Mouse (Mus musculus): Measurements from ENCODE around the gene Lmod1.

The Lmod1 gene

GRCm38 (mm10) chr1:135363446-135363845, 38.8 kb downstream of the Lmod1 start:
- DNase-seq, result peak; percentile 83

DNA sequence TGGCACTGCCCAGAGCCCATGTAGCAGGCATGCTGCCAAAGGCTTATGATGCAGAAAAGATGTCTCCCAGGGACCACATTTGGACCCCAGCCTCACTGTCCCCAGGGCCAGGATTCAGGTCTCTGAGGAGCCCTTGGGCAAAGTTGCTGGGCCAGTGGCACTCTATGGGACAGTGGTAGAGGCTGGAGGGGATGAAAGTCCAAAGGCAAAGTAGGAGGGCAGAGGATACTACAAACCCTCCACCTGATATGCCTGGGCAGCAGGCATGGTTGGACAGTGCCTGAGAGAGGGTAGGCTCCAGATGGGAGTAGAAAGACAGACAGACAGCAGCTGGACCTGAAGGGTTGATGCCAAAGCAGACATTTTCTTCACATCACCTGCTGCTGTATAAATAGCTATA, 41.8 kb downstream of the Lmod1 start:
- DNase-seq, result no peak

DNA sequence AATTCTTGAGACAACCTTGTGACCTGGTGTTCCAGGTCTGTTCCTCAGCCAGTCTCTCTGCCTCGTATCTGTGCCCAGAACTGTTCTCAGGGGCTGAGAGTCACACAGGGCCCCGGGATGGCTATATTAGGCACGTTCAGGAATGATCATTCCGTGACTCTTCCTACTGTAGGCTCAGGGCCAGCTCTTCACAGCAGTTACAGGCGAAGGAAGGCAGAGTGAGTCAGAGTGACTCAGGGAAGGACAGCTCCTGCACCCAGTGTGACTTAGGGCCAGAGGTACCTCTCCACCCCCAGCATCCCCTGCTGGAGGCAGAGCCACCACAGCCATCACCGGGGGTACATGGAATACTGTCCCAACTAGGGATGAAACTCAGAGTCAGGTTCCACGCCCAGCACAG, 42.4 kb downstream of the Lmod1 start:
- DNase-seq, result no peak

DNA sequence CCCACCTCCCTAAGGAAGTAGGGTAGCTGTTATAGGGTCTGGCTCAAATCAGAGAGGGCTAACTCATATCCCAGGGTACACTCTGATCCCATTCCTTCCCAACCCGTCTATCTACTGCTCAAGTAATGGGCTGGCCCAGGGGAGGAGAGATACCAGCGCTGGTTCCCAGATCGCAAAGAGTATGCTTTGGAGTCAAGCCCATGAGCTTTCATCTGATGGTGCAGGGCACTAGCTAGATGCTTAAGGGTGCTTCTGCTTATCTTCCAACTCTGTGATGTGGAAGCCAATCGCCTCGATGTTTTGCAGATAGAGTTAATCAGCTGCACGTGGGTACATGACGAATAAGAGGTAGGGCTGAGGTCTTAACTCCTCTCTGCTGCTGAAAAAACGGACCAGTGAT, 43.0 kb downstream of the Lmod1 start:
- DNase-seq, result no peak

DNA sequence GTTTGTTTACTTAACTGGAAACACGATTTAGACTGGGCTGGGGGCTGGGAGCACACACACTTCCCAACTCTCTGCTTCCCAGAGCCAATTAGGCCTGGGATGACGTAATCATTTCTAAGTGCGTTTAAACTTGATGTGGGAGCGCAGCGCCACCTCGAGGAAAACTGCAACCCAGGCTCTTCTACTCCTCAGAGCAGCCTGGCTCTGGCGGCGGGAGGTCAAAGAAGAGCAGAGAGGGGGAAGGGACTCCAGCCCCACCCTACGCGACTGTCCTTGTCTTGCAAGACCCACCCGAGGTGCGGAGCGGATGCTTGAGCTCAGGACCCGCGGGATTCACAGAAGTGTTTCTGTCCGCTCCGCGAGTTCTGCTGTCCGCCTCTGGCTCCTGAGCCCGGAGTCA, 43.6 kb downstream of the Lmod1 start:
- DNase-seq, result peak; percentile 92

DNA sequence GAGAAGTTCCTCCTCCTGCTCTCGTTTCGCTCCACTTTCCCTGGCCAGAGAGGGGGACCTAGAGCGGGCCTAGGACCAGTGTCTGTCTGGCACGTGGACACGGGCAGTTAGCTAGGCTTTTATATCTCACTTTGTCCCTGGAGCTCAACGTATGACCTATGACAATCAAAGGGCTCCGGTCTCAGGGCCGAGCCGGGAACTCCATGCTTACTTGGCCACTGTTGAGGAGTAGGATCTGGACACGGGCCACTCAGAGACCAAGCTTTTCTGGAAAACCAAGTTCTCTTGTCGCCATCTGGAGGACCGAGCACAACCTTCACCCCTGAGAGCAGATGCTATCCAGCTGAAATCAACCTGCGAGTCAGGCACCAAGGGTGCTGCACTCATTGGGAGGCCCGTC, 44.4 kb downstream of the Lmod1 start:
- DNase-seq, result peak; percentile 78

- no peak for DNase-seq
Measured at GRCm38 (mm10) chr1:135369415-135369814, 44.8 kb downstream of the Lmod1 start.

DNA sequence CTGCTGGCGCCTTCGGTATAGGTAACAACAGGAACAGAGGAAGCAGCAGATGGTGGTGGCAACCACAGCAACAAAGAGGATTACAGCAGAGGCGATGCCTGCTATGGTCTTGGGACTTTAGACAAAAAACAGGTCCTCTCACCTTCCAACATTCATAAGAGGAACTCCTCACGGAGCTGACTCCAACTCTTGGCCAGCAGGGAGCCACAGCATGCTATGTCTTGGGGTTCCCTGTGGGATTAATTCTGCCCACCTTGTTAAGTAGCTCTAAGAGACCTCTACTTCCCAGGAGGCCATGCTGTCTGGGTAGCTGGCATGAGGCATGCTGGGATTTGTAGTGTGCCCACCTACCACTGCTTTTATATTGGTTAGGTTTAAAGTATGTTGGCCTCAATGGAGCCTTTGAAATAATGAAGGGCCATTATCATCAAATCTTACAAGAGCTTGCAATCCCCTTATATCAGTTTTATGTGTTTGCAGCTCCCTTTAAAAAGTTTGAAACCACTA, 48.6 kb downstream of the Lmod1 start:
- no peak for DNase-seq

DNA sequence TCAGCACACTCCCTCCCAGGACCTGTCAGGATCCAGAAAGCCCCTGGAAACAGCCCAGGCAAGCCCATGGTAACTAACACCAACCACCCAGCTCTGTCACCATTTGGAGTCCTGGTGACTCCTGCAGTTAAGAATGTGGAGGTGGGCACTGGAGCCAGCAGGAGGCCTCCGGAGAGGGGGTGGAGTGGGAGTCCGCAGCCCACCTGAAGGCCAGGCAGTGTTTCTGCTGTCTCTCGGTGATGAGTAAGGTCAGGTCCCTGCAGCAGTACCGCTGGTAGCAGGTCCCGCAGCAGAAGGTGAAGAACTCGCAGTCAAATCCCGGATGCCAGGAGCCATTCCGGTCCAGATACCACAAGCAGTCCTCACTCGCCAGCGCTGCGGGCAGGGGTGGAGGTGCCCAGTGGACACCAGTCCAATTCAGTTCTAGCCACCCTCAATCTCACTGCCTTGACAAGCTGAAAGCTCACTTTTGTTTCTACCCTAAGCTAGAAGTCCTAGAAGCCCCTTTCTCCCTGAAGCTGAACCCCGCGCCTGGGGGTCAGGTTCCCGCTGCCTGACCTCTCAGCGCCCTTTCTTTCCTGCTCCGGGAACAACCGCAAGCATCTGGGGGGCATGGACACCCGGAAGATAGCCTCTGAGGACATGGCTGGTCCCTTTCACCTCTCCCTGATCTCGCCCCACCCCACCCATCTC, 49.7 kb downstream of the Lmod1 start:
- no peak for DNase-seq

DNA sequence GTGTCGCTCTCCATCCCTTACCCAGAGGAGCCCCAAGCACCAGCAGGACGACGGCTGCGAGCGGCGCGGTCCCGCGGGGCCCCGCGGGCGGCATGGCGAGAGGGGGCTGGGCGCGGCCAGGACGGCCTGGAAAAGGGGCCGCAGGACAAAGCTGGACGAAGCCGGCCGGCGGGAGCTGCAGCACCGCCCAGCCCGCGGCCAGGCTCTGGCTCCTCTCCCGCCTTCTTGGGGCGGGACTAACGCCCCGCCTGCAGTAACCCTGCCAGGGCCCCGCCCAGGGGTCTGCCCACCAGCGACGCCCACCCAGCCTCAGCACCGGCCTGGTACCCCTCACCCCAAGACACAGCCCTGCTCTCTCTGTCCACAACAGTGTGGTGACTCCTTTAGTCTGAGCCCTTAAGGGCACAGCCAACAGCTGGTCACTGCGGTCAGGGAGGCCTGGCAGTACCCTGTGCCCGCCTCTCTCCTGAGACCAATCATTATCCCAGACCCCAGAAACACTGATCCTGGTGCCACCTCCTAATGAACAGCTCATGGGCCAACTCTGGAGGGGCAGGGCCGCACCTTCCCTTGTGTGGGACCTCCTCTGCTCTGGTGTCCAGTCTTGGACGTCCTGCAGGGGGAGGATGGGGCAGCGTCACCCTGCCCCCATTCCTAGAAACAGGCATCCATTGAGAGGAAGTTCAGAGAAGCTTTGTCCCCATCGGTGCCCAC, 50.4 kb downstream of the Lmod1 start, which contains the start of gene Shisa4:
TSS of gene Shisa4 (minus strand) at position 370 of the 714 bp plus-strand sequence.
- DNase-seq, result peak; percentile 62

GRCm38 (mm10) chr1:135378576-135378975, 54.0 kb downstream of the Lmod1 start:
- peak; percentile 10 for DNase-seq

- no peak for DNase-seq
Measured at GRCm38 (mm10) chr1:135379048-135379447, 54.4 kb downstream of the Lmod1 start.

DNA sequence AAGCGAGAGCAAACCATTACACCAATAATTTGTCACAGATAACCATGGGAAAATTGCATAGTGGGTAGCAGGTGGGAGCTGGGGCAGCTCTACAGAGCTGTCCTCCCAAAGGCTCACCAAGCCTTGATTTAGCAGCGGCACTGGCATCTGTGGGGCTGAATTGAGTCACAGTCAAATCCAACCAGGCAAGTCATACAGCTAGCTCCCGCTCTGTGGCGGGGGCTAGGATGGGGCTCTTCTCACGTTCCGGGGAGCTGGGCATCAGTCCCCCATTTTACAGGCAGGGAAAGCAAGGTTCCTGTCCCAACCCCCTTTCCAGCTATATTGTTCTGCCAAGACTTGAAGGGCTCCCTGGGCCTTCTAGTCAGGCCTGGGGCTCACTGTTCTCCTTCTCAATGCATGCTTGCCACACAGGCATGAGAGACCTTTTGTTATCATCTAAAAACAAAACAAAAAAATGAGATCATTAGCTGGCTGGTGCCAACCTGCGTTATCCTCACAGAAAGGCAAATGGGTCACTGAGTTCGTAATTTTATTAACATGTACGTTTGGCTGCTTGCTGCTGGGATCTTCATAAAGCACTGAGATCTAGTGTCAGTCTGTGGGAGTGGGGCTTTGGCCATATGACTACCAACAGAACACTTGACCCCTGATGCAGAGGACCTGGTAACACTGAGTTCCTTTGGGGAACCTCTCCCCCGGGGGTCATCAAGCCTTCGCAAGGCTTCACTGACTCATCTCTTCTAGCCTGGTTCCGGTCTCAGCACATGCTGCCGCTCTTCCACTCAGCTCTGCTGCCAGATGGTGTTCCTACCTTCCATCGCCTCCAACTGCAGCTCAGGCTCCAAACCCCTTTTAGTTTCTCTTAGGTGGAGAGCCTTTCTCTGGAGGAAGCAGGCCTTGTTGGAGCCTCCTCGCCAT, 55.7 kb downstream of the Lmod1 start:
- DNase-seq, result no peak

DNA sequence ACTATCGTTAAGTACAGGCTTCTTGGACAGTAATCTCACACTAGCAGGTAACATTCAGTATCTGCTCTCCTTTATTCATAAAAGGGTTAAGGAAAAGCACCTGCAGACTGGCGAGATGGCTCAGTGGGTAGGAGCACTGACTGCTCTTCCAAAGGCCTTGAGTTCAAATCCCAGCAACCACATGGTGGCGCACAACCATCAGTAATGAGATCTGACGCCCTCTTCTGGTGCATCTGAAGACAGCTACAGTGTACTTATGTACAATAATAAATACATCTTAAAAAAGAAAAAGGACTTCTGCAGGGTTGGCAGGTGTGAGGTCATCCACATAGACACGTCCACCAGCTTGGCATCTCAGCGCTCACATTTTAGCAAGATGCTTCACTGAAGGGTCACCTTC, 57.0 kb downstream of the Lmod1 start:
- DNase-seq, result peak; percentile 59

DNA sequence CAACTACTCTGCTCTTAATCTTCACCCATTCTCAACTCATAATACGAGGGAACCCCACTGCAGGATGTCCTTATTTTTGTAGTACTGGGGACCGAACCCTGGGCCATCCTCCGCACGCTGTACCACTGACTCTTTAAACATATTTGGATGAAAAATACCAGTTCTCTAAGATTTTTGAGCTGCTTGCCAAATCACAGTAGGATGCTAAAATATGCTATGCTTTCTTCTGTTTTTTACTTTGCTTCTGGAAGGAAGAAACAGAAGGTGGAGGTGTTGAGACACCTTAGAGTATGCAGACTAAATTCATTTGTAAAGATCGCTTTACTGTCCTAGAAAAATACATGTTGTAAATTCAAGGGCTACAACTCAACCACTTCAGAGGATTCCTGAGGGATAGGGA, 59.6 kb downstream of the Lmod1 start:
- DNase-seq, result no peak

GRCm38 (mm10) chr1:135385161-135385560, 60.6 kb downstream of the Lmod1 start:
- DNase-seq, result no peak

DNA sequence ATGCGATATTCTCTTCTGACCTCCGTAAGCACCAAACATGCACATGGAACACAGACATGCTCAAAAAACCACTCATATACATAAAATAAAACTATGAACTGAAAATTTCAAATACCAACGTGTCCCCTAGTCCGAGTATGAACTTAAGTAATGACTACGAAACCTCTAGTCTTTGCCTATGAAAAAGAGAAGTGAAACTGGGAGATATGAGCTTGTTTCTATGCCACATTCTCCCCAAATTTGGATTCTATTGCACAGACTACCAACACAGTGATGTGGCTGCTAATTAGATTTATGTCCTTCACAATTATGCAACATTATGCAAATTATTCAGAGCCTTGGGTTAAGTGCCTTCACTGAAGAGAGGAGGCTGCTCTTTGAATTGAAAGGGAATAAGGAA, 74.9 kb downstream of the Lmod1 start:
- no peak for DNase-seq

GRCm38 (mm10) chr1:135401452-135402110, 77.0 kb downstream of the Lmod1 start:
- peak; percentile 13 for DNase-seq

- no peak for DNase-seq
Measured at GRCm38 (mm10) chr1:135405356-135405755, 80.7 kb downstream of the Lmod1 start.

DNA sequence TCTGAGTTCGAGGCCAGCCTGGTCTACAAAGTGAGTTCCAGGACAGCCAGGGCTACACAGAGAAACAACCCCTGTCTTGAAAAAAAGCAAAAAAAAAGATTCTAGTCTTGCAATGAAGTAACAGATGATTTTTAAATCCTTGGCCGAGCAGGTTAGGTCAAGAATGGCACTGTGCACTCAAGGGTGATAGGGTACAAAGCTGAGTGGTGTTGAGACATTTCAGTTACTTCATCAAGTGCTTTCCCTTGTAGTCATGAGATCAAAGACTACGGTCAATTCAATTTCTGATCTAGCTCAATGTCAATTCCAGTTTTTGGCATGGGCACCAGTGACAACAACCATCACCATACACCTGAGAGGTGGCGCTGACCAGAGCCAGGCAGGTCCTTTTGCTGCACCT, 84.4 kb downstream of the Lmod1 start:
- no peak for DNase-seq

- DNase-seq, result peak; percentile 83
Measured at GRCm38 (mm10) chr1:135410967-135411366, 86.4 kb downstream of the Lmod1 start.

DNA sequence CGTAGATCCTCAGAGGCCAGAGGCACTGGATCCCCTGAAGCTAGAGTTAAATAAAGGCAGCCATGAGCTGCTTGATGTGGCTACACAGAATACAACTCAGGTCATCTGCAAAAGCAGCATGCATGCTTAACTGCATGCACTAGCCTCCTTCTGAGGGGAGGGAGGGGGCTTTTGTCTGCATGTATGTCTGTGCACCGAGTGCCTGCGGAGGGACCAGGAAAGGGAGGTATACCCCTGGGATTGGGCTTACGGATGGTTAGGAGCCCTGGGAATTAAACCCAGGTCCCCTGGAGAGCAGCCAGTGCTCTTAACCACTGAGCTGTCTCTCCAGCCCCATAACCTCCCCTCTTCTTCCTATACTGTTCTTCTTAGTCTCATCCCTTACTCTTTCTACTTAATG, 87.5 kb downstream of the Lmod1 start:
- no peak for DNase-seq

DNA sequence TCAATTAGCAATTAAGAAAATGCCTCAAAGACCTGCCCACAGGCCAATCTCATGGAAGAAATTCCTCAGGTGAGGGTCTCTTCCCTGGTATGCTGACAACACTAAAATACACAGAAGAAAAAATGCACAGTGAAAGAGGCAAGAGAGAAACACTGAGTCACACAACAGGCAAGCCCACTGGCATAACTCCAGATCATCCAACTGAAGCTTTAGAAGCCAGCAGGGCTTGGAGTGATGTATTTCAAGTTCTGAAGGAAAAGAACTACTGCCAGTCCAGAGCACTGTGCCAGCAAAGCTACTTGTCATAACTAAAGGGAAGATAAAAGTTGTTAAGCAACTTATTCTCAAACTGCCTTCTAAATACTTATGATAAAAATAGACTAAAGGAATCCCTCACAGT, 89.4 kb downstream of the Lmod1 start:
- DNase-seq, result peak; percentile 64
